Mouse (Mus musculus): ENCODE measurements around the gene Bcl2l13.

- TF ChIP-seq CTCF (IDR thresholded peaks at IDR 0.05 in 2 of 3, conservative IDR thresholded peaks at IDR 0.05 in 1 of 3; ENCODE audit: control insufficient read depth in 1 of 3, insufficient read depth in 1 of 3, low read depth in 2 of 3, low read length in 3 of 3, poor library complexity in 1 of 3, severe bottlenecking in 1 of 3): no peak
- TF ChIP-seq SMC3 (IDR thresholded peaks at IDR 0.05; ENCODE audit: low read depth, low read length): no peak
- TF ChIP-seq EP300 (IDR thresholded peaks at IDR 0.05; ENCODE audit: low read depth in 1 of 2, low read length in 2 of 2): no peak
- no peak for TF ChIP-seq POLR2A (IDR thresholded peaks at IDR 0.05; ENCODE audit: control insufficient read depth in 1 of 2, insufficient read depth in 1 of 2, low read depth in 1 of 2, low read length in 2 of 2, poor library complexity in 1 of 2)
- TF ChIP-seq TBP (IDR thresholded peaks at IDR 0.05; ENCODE audit: low read depth, low read length): peak; percentile 94
- TF ChIP-seq ZNF384 (IDR thresholded peaks at IDR 0.05; ENCODE audit: low read depth, low read length): no peak
- no peak for TF ChIP-seq MYC (IDR thresholded peaks at IDR 0.05; ENCODE audit: low read depth, low read length)
- TF ChIP-seq CHD2 (IDR thresholded peaks at IDR 0.05; ENCODE audit: low read length): no peak
Observed at GRCm38 (mm10) chr6:120821715-120822114, 14.3 kb upstream of the Bcl2l13 start.

Data from MEL (cell line).